Mouse (Mus musculus) kidney, postnatal 25 days (tissue): ENCODE measurements around the gene D11Wsu47e.
A peak's percentile ranks its signal among the peaks of the same experiment; 100 is the strongest.

Source experiments
- DNase-seq, 2 experiments: peaks; one replicate each; pipeline ENCODE4 v3.0.0; 2021; ENCODE audit warnings: mixed read lengths in 2 of 2

The D11Wsu47e gene

DNA sequence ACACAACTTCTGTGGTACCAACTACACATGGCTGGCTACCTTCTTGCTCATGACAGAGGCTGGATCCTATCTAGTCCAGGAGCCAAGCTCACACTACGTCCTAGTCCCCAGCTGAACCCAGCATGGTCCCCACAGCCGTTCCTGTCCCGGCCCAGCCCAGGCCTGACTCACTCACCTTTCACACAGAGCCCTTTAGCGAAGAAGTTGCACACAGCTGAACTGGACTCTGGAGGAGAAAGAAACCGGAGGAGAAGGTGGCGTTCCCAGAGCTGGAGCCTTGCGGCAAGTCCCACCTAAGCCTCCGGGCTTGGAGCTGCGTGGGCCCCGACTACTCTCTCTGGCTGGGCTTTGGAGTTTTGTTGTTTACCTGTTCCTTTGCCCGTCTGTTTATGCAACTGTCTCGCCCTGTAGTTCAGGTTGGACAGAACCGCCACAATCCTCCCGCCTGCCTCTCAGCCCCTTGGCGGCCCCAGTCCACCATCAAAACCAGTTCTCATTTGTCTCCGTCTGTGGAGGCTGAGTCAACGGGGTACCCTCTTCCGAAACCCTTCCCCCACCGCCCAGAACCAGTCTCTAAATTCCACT, 24.5 kb downstream of the D11Wsu47e start:
- DNase-seq, result peak in 1 of 2 experiments; percentile 42

GRCm38 (mm10) chr11:113709272-113709671, 25.1 kb downstream of the D11Wsu47e start:
- no peak for DNase-seq

GRCm38 (mm10) chr11:113709731-113710256, 25.6 kb downstream of the D11Wsu47e start, which contains the start of gene Cpsf4l:
TSS of gene Cpsf4l (minus strand) at chr11:113710017.
- peak in 1 of 2 experiments; percentile 46 for DNase-seq

- DNase-seq, result peak in 1 of 2 experiments; percentile 63
These were observed 26.1 kb downstream of the D11Wsu47e start for GRCm38 (mm10) chr11:113710257-113710777.

DNA sequence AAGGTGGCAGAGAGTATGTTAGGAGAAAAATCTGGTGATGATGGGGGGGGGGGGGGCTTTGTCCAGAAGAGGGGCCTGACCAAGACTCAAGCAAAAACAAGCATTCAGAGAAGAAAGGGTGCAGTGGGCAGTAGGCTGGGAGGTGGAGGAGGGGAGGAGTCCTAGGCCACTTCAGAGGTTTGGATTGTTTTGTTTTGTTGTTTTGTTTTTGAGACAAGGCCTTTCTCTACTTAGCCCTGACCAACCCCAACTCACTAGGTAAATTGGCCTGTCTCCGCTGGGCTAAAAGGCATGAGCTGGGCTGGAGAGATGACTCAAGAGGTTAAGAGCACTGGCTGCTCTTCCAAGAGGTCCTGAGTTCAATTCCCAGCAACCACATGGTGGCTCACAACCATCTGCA, 26.8 kb downstream of the D11Wsu47e start:
- DNase-seq, result no peak

DNA sequence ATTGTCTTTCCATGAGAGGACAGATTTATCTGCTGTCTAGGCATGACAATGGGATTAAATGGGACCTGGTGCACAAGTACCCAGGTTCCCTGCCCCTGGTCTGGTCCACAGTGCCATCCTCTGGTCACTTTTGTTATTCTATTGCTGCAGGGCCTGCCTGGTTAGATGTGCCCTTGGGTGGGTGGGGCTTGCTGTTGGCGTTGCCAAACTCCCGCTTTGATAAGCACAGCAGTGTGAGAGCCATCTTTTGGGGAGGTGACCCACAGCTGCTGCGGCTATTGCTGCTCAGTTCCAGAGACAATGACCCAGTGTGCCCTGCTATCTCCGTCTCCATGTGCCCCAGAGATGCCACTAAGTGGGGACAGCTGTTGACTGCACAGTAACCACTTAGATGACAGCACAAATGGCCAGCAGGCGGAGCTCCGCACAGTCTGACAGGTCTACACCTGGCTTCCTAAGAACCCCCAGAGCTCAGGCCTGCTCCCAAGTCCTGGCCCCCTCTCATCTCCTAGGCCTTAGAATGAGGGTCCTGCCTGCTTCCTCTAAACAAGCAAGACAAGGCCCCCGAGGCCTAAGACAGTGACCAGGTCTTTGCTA, 31.0 kb downstream of the D11Wsu47e start:
- no peak for DNase-seq

- DNase-seq, result no peak
These were observed 31.9 kb downstream of the D11Wsu47e start for GRCm38 (mm10) chr11:113716132-113716531.

DNA sequence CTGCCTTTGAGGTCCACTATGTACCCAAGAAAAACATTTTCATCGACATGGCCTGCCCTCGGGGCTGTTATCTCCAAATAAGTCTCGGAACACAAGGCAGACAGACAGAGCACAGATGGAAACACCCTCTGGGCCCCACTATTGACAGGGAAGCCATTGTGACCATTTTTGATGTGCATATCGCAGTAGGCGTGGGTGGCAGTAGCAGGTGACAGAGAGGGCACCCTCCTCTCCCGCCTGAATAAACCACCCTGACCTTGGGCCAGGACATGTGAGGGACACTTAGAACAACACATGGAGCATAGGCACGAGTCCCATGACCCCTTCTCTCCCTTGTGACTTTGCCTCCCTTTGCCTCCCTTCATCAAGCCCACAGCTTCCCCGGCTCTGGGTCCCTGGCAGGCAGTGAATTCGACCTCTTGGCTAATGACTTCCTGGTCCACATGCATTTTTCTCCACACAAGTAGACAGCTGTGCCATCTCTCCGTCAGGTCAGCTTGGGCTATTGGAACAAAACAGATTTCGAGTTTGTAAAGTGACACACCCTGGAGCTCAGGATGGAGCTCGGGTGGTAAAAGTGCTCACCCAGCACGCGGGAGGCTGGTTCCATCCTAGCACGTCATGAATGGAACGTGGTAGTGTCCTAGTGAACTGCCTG, 33.7 kb downstream of the D11Wsu47e start:
- no peak for DNase-seq

- no peak for DNase-seq
These were observed 38.3 kb downstream of the D11Wsu47e start for GRCm38 (mm10) chr11:113722405-113723090.

DNA sequence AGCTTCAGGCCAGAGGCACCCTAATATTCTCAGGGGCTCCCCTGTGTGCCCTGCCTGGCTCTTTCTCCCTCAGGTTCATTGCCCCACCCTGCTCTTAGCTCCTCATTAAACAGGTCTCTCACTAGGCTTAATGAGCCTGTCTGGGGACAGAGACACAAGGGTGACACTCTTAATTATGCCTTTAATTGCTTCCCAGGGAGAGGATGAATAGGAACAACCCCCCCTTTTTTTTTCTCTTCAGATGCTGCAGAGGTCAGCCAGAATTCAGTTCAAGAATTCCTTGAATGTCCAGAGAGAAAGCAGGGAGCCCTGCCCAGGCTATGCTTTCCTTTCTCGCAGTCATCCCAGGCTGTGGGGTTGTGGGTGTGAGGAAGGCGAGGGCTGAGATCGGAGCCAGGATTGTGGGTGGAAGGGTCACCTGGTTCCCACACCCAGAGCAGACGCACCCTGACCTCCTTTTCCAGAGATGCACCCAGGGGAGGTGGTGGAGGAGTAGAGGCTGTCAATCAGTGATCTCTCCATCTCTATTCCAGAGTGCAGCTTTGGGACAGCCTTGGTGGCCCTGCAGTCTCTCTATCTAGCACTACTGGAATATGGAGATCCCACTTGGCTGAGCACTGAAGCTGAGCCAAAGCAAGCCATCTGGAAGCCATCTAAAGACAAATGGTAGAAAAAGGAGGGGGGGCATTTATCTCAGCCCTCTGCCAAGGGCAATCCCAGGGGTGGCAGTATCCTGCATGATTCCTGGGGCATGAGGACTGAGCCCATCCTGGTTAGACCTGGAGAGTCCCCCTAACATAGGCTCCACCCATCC, 41.2 kb downstream of the D11Wsu47e start:
- peak in 1 of 2 experiments; percentile 69 for DNase-seq

DNA sequence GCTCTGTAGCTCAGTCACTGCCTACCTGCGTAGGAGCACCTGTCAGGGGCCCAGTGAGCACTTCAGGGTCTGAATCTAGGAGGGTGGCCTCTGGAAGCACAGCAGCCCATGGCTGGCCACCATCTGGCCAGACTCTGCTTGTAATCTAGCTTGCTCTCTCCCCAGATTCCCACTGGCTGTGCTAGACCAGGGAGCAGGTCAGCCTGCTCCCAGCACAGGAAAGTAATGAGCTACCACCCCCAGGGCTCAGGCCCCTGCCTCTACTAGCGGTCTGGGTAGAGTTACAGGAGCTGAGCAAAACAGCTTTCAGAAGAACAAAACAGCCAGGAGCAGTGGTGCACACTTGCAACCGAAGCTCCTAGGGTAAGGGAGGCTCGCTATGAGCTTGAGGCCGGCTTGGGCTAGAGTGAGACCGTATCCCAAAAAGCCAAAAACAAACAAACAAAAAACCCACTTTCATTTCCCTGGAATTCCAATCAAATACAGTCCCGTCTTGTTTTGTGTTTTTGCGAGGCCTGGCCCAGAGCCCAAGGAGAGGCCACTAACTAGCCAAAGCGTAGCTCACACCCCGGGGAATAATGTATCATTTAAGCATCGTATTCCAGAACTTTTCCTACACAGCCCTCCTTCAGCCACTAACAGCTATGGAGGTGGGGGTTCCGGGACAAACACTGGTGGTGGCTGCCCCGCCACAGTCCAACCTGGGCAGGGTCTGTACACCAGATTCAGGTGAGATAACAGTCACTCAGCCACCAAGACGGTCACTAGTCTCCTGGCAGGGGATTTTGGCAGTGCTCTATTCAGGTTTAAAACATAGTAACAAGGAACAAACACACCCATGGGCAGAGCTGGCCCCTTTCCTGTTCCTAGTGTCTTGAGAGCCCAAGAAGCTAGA, 43.0 kb downstream of the D11Wsu47e start:
- DNase-seq, result peak in 1 of 2 experiments; percentile 56

GRCm38 (mm10) chr11:113727992-113728391, 43.8 kb downstream of the D11Wsu47e start:
- no peak for DNase-seq

- peak in 1 of 2 experiments; percentile 56 for DNase-seq
These were observed 45.0 kb downstream of the D11Wsu47e start for GRCm38 (mm10) chr11:113729239-113729638.

GRCm38 (mm10) chr11:113729917-113730316, 45.7 kb downstream of the D11Wsu47e start:
- DNase-seq, result peak in 1 of 2 experiments; percentile 64

DNA sequence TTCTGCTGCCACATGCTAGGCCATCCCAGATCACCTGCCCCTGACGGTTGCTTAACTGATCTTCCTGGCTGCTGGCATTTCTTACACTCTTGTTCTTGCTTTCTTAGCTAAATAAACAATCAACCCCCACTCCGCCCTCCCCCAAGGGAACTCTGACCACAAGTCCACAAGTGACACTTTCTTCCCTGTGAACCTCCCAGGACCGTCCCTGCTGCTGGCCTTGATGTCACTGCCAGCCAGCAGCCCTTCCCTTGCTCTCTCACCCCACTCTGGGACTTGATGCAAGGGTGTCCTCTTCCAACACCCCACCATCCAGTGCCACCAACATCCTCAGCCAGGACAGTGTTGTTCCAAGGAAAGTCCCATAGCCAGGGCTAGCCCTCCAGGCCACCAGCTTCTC, 46.7 kb downstream of the D11Wsu47e start:
- peak; percentile 43 to 71 for DNase-seq

- DNase-seq, result no peak
These were observed 47.9 kb downstream of the D11Wsu47e start for GRCm38 (mm10) chr11:113731945-113732612.

GRCm38 (mm10) chr11:113733631-113734364, 49.6 kb downstream of the D11Wsu47e start:
- DNase-seq, result peak; percentile 34 to 76

- DNase-seq, result peak; percentile 45 to 78
These were observed 50.9 kb downstream of the D11Wsu47e start for GRCm38 (mm10) chr11:113735151-113735550.

DNA sequence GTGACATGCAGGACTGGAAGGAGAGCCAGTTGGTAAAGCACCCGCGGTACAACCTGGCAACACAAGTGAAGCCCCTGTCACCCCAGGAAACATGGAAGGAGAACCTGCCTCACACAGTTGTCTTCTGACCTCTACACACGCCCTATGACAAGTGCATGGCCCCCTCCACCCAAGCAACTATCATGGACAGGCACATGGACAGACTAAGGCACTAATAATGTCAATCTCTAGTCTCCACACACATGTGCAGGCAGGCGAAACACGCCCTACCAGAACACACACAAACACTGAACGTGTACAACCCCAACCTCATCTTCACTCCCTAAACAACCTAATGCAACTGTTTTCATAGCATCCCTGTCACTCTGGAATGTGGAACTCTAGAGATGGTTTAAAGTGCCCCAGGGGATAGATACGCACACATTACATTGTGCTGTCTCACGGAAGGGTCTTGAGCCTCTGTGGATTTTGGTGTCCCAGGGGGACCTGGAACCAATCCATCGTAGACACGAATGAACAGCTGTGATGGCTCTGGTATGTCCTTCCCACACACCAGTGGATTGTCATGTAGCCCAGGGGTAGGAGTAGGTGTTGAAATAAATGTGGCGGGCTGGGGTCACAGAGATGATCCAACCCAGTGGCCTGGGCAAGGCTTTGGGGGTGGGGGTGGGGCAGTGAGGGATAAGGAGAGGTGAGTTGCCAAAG, 52.8 kb downstream of the D11Wsu47e start:
- no peak for DNase-seq
